Mouse (Mus musculus): ENCODE data around the gene Vpreb1. TPM values are rescaled to one million over a fixed set of nuclear protein-coding genes. Genes with fewer than 3 reads are reported as not detected.

The Vpreb1 gene
- polyA plus RNA-seq (2016; fragmentation: Nextera tagmentation; extraction: Ambion mirVana) = 2.8 and 4.0 TPM in 2 replicates

DNA sequence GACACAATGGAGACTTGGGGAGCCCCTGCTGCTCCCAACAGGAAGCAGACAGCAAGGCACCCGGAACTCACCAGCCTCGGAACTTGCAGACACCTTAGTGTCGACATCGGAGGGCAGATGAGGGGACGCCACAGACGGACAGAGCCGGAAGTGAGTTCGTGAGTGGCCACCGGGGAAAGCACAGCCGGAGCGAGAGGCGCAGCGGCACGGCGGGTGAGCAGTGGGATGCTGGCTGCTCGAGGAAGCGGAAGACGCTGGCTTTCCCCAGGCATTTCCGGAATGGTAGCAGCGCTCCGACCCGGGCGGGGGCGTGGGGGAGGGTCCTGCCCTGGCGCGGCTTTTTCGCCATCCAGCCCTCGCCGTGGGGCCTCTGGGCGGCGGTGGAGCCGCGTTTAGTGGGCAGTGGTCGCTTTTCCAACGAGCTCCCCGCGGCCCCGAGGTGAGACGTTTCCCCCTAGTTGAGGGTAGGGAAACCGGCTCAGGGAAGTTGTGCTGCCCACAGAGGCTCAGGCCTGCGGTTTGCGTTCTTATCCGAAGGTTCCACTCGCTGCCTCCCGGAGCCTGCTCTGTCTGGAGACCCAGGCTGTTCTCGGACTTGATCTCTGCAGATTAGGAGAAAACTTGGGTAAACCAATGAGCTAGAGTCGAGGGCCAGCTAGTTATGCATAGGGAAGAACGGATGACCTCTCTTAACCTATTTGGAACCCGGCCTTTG, at the start of gene Vpreb1, which contains the start of gene Top3b:
TSS of gene Vpreb1 (minus strand) at position 227 of the 715 bp plus-strand sequence.
TSS of gene Top3b (plus strand) at position 120 of the 715 bp plus-strand sequence.
- Histone ChIP-seq H3K4me1 (replicated peaks) (peaks cover 7% of the 10 kb centered on the region; the same call in 1 of the 2 replicates), H3K4me2 (peak within 1 kb of the TSS; percentile 69), H3K27ac (peak within 1 kb of the TSS; percentile 97), H3K36me3 (peaks cover 12% of the 10 kb centered on the region), H3K27me3 (no peaks in the 10 kb centered on the region), H3K9ac (replicated peaks) (peak within 1 kb of the TSS; percentile 84), H3K9me3 (peaks cover under 1% of the 10 kb centered on the region), H3K4me3 (replicated peaks) (peak within 1 kb of the TSS; percentile 71)
- under 1% methylated on average over 49 of the region's 49 CpGs for WGBS
- ATAC-seq (ENCODE audit: insufficient number of reproducible peaks, insufficient read depth, low FRiP score, low TSS enrichment, low read depth) = peak; percentile 97

DNA sequence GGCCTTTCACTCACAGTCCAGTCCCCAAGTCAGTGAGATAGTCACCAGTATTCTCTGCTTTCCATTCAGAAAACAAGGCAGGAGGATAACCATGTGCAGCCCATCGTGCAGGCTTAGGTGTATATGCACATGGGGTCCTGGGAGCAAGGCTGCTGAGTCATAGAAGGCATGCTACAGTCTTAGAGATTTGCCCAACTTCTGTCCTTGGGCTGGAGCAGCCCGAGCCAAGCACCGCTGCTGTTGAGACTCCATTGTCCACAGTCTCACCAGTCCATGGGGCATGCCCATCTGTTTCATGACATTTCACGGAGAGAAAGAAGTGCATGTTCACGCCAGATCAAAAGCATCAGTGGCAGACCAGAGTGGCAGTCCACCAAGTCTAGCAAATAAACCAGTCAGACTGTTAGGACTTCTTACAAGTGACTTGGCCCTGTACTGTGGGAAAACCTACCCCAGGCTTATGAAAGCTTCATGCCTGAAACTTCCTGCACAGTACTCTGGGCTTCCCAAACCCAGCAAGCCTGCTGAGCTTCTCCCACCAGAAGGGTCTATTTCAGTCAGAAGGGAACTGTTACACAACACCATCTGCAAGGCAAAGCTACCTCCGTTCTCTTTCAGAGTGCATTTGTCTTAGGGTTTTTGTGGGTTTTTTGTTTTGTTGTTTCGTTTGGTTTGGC, 47.9 kb upstream of the Vpreb1 start:
- H3K27ac ChIP-seq = no peak overlapping the region
- no peak overlapping the region for H3K4me2 ChIP-seq
- WGBS = 88% methylated on average over 7 of the region's 7 CpGs
- H3K36me3 ChIP-seq = peaks cover 96% of the 10 kb centered on the region
- no peak overlapping the region for H3K4me3 ChIP-seq (replicated peaks)
- no peaks in the 10 kb centered on the region for H3K9me3 ChIP-seq
- no peaks in the 10 kb centered on the region for H3K27me3 ChIP-seq
- no peak for ATAC-seq (ENCODE audit: insufficient number of reproducible peaks, insufficient read depth, low FRiP score, low TSS enrichment, low read depth)
- H3K4me1 ChIP-seq (replicated peaks) = no peaks in the 10 kb centered on the region
- H3K9ac ChIP-seq (replicated peaks) = no peak overlapping the region

DNA sequence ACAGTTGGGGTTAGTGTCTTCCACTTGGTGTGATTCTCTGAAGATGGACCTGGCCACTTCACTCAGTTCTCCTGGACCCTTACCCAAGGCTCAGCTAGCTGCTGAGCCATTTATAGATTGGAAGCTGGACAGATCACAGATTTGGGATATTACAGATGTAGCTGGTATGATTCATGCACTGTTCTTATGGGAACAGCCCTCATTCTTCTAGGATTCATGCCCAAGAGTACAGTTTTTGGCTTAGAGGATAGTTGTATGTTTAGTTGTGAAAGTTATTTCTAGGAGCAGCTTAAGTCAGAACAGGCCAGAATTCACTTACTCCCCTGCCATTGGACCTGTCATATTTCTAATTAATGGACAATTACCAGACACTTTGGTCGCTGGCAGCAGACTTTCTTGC, 42.8 kb upstream of the Vpreb1 start:
- Histone ChIP-seq H3K36me3 (peaks cover 93% of the 10 kb centered on the region), H3K27me3 (no peaks in the 10 kb centered on the region), H3K9ac (replicated peaks) (no peak overlapping the region), H3K4me3 (replicated peaks) (no peak overlapping the region), H3K4me2 (no peak overlapping the region), H3K9me3 (no peaks in the 10 kb centered on the region), H3K27ac (no peak overlapping the region), H3K4me1 (replicated peaks) (no peaks in the 10 kb centered on the region)
- WGBS = 82% methylated on average over 1 of the region's 1 CpGs
- ATAC-seq (ENCODE audit: insufficient number of reproducible peaks, insufficient read depth, low FRiP score, low TSS enrichment, low read depth) = no peak

- Histone ChIP-seq H3K27ac (peak overlapping the region; percentile 62; the same call in 1 of the 2 replicates), H3K36me3 (peaks cover 92% of the 10 kb centered on the region), H3K4me3 (replicated peaks) (no peak overlapping the region), H3K4me2 (no peak overlapping the region), H3K27me3 (no peaks in the 10 kb centered on the region), H3K9ac (replicated peaks) (no peak overlapping the region), H3K9me3 (no peaks in the 10 kb centered on the region), H3K4me1 (replicated peaks) (no peaks in the 10 kb centered on the region)
- 46% methylated on average over 13 of the region's 13 CpGs for WGBS
- ATAC-seq (ENCODE audit: insufficient number of reproducible peaks, insufficient read depth, low FRiP score, low TSS enrichment, low read depth) = peak; percentile 66; the same call in 1 of the 2 replicates
Observed at GRCm38 (mm10) chr16:16911641-16912597, 41.3 kb upstream of the Vpreb1 start.

DNA sequence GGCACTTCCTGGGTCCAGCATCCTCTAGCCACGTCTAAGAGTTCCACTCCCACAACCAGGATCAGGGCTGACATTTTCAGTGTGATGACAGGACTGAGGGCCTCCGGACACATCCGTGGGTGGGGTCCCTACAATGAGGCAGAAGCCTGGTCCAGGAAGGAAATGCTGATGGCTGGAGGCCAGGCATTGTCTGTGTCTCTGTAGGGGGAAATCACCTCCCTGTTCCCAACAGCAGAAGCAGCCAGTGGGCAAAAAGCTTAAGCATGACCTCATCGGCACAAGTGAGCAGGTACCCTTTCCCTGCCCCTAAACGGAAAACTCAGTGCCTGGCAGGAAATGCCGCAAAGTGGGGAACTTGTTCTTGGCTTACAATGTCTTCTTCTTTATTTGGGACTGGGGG, 37.2 kb upstream of the Vpreb1 start:
- Histone ChIP-seq H3K9ac (replicated peaks) (no peak overlapping the region), H3K36me3 (peaks cover 91% of the 10 kb centered on the region), H3K4me3 (replicated peaks) (no peak overlapping the region), H3K27me3 (no peaks in the 10 kb centered on the region), H3K4me2 (no peak overlapping the region), H3K4me1 (replicated peaks) (no peaks in the 10 kb centered on the region), H3K9me3 (no peaks in the 10 kb centered on the region), H3K27ac (no peak overlapping the region)
- ATAC-seq (ENCODE audit: insufficient number of reproducible peaks, insufficient read depth, low FRiP score, low TSS enrichment, low read depth) = no peak
- 80% methylated on average over 6 of the region's 6 CpGs for WGBS

DNA sequence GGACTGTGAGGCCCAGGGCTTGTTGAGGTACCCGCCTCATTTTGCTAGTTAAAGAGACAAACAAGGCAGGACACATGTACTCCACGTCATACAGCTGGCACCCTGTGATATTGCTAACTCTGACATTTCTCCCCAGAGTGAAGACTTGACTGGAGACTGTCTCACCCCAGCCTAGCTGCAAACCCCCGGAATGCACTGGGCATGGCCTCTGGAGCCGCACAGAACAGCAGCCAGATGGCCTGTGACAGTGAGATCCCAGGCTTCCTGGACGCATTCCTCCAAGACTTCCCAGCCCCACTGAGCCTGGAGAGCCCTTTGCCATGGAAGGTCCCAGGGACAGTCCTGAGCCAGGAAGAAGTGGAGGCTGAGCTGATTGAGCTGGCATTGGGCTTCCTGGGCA, 32.5 kb upstream of the Vpreb1 start:
- Histone ChIP-seq H3K27me3 (no peaks in the 10 kb centered on the region), H3K36me3 (peaks cover 56% of the 10 kb centered on the region), H3K27ac (no peak overlapping the region), H3K4me1 (replicated peaks) (no peaks in the 10 kb centered on the region), H3K9ac (replicated peaks) (no peak overlapping the region), H3K4me2 (no peak overlapping the region), H3K9me3 (no peaks in the 10 kb centered on the region), H3K4me3 (replicated peaks) (no peak overlapping the region)
- 82% methylated on average over 5 of the region's 5 CpGs for WGBS
- ATAC-seq (ENCODE audit: insufficient number of reproducible peaks, insufficient read depth, low FRiP score, low TSS enrichment, low read depth) = no peak

GRCm38 (mm10) chr16:16902329-16902728, 31.7 kb upstream of the Vpreb1 start:
- Histone ChIP-seq H3K9ac (replicated peaks) (no peak overlapping the region), H3K27ac (no peak overlapping the region), H3K4me3 (replicated peaks) (no peak overlapping the region), H3K4me1 (replicated peaks) (peaks cover 5% of the 10 kb centered on the region), H3K36me3 (peaks cover 50% of the 10 kb centered on the region), H3K9me3 (no peaks in the 10 kb centered on the region), H3K4me2 (no peak overlapping the region), H3K27me3 (no peaks in the 10 kb centered on the region)
- no peak for ATAC-seq (ENCODE audit: insufficient number of reproducible peaks, insufficient read depth, low FRiP score, low TSS enrichment, low read depth)
- WGBS = 75% methylated on average over 4 of the region's 4 CpGs

GRCm38 (mm10) chr16:16897056-16897584, 26.5 kb upstream of the Vpreb1 start:
- 0 out of 2 replicates have a peak, but pooled peaks have one; percentile 2 for ATAC-seq (ENCODE audit: insufficient number of reproducible peaks, insufficient read depth, low FRiP score, low TSS enrichment, low read depth)
- Histone ChIP-seq H3K4me2 (peak overlapping the region; percentile 69), H3K4me3 (replicated peaks) (peak overlapping the region; percentile 61), H3K9me3 (no peaks in the 10 kb centered on the region), H3K4me1 (replicated peaks) (peaks cover 13% of the 10 kb centered on the region), H3K27ac (peak overlapping the region; percentile 66), H3K36me3 (peaks cover 22% of the 10 kb centered on the region), H3K9ac (replicated peaks) (peak overlapping the region; percentile 75), H3K27me3 (no peaks in the 10 kb centered on the region)
- 24% methylated on average over 10 of the region's 10 CpGs for WGBS

- H3K9ac ChIP-seq (replicated peaks) = peak within 1 kb of the TSS; percentile 75
- no peaks in the 10 kb centered on the region for H3K9me3 ChIP-seq
- peaks cover 28% of the 10 kb centered on the region for H3K36me3 ChIP-seq
- peak within 1 kb of the TSS; percentile 66 for H3K27ac ChIP-seq
- H3K4me3 ChIP-seq (replicated peaks) = peak within 1 kb of the TSS; percentile 61
- H3K27me3 ChIP-seq = no peaks in the 10 kb centered on the region
- WGBS = under 1% methylated on average over 29 of the region's 29 CpGs
- peak within 1 kb of the TSS; percentile 69 for H3K4me2 ChIP-seq
- ATAC-seq (ENCODE audit: insufficient number of reproducible peaks, insufficient read depth, low FRiP score, low TSS enrichment, low read depth) = peak; percentile 85
- H3K4me1 ChIP-seq (replicated peaks) = peaks cover 13% of the 10 kb centered on the region
Observed at GRCm38 (mm10) chr16:16896382-16897055, 25.9 kb upstream of the Vpreb1 start, which contains the start of gene Ppm1f. Gene Ppm1f, plus strand, starts transcription at chr16:16896469.

DNA sequence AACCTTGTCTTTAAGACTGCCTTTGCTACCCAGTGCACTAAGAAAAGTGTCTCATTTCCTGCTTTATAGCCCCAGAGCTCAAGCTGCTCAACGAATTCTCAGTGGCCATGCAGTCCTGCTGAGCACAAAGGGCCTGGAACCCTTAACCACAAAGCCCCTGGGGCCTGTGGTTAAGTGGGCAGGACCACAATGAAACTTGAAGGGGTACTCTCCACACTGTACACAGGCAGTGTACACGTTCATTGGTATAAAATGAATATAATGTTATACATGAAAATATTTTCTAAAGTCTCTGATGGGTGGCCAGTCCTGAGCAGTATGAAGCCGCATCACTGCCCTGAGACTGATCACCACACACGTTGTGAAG, 25.4 kb upstream of the Vpreb1 start:
- Histone ChIP-seq H3K4me3 (replicated peaks) (peak overlapping the region; percentile 61), H3K27me3 (no peaks in the 10 kb centered on the region), H3K4me1 (replicated peaks) (peaks cover 13% of the 10 kb centered on the region), H3K9me3 (no peaks in the 10 kb centered on the region), H3K36me3 (peaks cover 34% of the 10 kb centered on the region), H3K27ac (peak overlapping the region; percentile 66), H3K9ac (replicated peaks) (no peak overlapping the region), H3K4me2 (peak overlapping the region; percentile 69)
- WGBS = 17% methylated on average over 4 of the region's 4 CpGs
- ATAC-seq (ENCODE audit: insufficient number of reproducible peaks, insufficient read depth, low FRiP score, low TSS enrichment, low read depth) = peak; percentile 74

All from limb, embryonic 12.5 days (tissue).